Mouse (Mus musculus): ENCODE measurements at regions not wholly inside any gene's neighbourhood (a gene's known extent, or its start where the extent isn't known, plus 50 kb on each side); places are given as distances from the start of the nearest gene placed in this dataset.

- DNase-seq (ENCODE audit: low spot score in 2 of 2), result no peak
Observed at GRCm38 (mm10) chr8:11094516-11094915, 86.3 kb upstream of the Irs2 start.

GRCm38 (mm10) chr8:11092348-11092747 is 84.1 kb upstream of the Irs2 start:
- no peak for DNase-seq (ENCODE audit: low spot score in 2 of 2)

GRCm38 (mm10) chr8:11091675-11092345 is 83.6 kb upstream of the Irs2 start:
- DNase-seq (ENCODE audit: low spot score in 2 of 2), result no peak

GRCm38 (mm10) chr8:11088946-11089665 is 80.8 kb upstream of the Irs2 start:
- peak in 1 of 2 experiments; percentile 52 for DNase-seq (ENCODE audit: low spot score in 2 of 2)

GRCm38 (mm10) chr8:11085244-11085643 is 77.0 kb upstream of the Irs2 start:
- DNase-seq (ENCODE audit: low spot score in 2 of 2), result peak in 1 of 2 experiments; percentile 74

- DNase-seq (ENCODE audit: low spot score in 2 of 2), result no peak
Observed at GRCm38 (mm10) chr8:11084051-11084533, 75.8 kb upstream of the Irs2 start.

GRCm38 (mm10) chr8:11080813-11081212 is 72.6 kb upstream of the Irs2 start:
- no peak for DNase-seq (ENCODE audit: low spot score in 2 of 2)

GRCm38 (mm10) chr8:11079805-11080204 is 71.5 kb upstream of the Irs2 start:
- DNase-seq (ENCODE audit: low spot score in 2 of 2), result no peak

- no peak for DNase-seq (ENCODE audit: low spot score in 2 of 2)
Observed at GRCm38 (mm10) chr8:11077138-11077537, 68.9 kb upstream of the Irs2 start.

GRCm38 (mm10) chr8:11071162-11071561 is 62.9 kb upstream of the Irs2 start:
- DNase-seq (ENCODE audit: low spot score in 2 of 2), result no peak

GRCm38 (mm10) chr8:11067450-11067849 is 59.2 kb upstream of the Irs2 start:
- no peak for DNase-seq (ENCODE audit: low spot score in 2 of 2)

- no peak for DNase-seq (ENCODE audit: low spot score in 2 of 2)
Observed at GRCm38 (mm10) chr8:11065990-11066389, 57.7 kb upstream of the Irs2 start.

- no peak for DNase-seq (ENCODE audit: low spot score in 2 of 2)
Observed at GRCm38 (mm10) chr8:11065303-11065702, 57.0 kb upstream of the Irs2 start.

GRCm38 (mm10) chr8:11063058-11063457 is 54.8 kb upstream of the Irs2 start:
- DNase-seq (ENCODE audit: low spot score in 2 of 2), result no peak

- no peak for DNase-seq (ENCODE audit: low spot score in 2 of 2)
Observed at GRCm38 (mm10) chr8:11062348-11062946, 54.2 kb upstream of the Irs2 start.

- no peak for DNase-seq (ENCODE audit: low spot score in 2 of 2)
Observed at GRCm38 (mm10) chr8:11061711-11062110, 53.5 kb upstream of the Irs2 start.

GRCm38 (mm10) chr8:11060604-11061003 is 52.3 kb upstream of the Irs2 start:
- no peak for DNase-seq (ENCODE audit: low spot score in 2 of 2)

GRCm38 (mm10) chr8:11058392-11058791 is 50.1 kb upstream of the Irs2 start:
- DNase-seq (ENCODE audit: low spot score in 2 of 2), result no peak
